Mouse (Mus musculus) CH12.LX (cell line): Measurements from ENCODE around the gene Mitf. TPM values are rescaled to one million over a fixed set of nuclear protein-coding genes. Genes with fewer than 3 reads are reported as not detected.

Experiments used
- DNase-seq: peaks from one replicate; pipeline ENCODE4 v3.0.0-alpha.2; 2013; ENCODE audit errors: extremely low read depth
- H3K27ac ChIP-seq: 2 replicates; pipeline ENCODE4 v1.5.1; 2012; ENCODE audit warnings: low read depth, mild to moderate bottlenecking, control low read depth, moderate library complexity; ENCODE audit not compliant: insufficient read depth
- H3K27me3 ChIP-seq: replicated peaks from 2 replicates; pipeline ENCODE3; 2012; ENCODE audit warnings: inconsistent platforms
- H3K36me3 ChIP-seq, 2 experiments: replicated peaks in 1 of 2; 2 replicates each; pipeline versions ENCODE3 to v1.6.1; 2012; ENCODE audit warnings: inconsistent platforms in 1 of 2, low read length in 1 of 2, mild to moderate bottlenecking in 1 of 2, mixed read lengths in 1 of 2, moderate library complexity in 1 of 2; ENCODE audit not compliant: control insufficient read depth in 1 of 2, insufficient read depth in 1 of 2
- H3K4me1 ChIP-seq, 2 experiments: 2 replicates each; pipeline ENCODE4 v1.6.1; 2012; ENCODE audit warnings: inconsistent platforms in 1 of 2, moderate library complexity in 1 of 2; ENCODE audit not compliant: insufficient read depth in 2 of 2, control insufficient read depth in 1 of 2
- H3K4me2 ChIP-seq: 2 replicates; pipeline ENCODE4 v1.6.1; 2012; ENCODE audit warnings: low read depth, mild to moderate bottlenecking, control low read depth; ENCODE audit not compliant: poor library complexity, insufficient read depth, severe bottlenecking
- H3K4me3 ChIP-seq, 3 experiments: fragments of 150-350 bp in 1 of 3; sonication (generic) in 1 of 3; replicated peaks in 1 of 3; 2 replicates each; pipeline versions ENCODE3 to v1.5.1; 2011 to 2012; ENCODE audit warnings: low read depth in 2 of 3, low read length in 2 of 3, mild to moderate bottlenecking in 2 of 3, moderate library complexity in 2 of 3, control low read depth in 1 of 3, improper control_type of control experiment in 1 of 3, inconsistent platforms in 1 of 3, mixed read lengths in 1 of 3; ENCODE audit not compliant: poor library complexity in 1 of 3
- H3K79me2 ChIP-seq: replicated peaks from 2 replicates; pipeline ENCODE4 v1.6.1; 2012; ENCODE audit warnings: mild to moderate bottlenecking, moderate library complexity; ENCODE audit not compliant: control insufficient read depth, poor library complexity, insufficient read depth, severe bottlenecking; ENCODE audit errors: extremely low read depth
- H3K9ac ChIP-seq: 2 replicates; pipeline ENCODE4 v1.6.1; 2012; ENCODE audit warnings: low read depth, mild to moderate bottlenecking, control low read depth, moderate library complexity; ENCODE audit not compliant: insufficient read depth
- H3K9me3 ChIP-seq: replicated peaks from 2 replicates; pipeline ENCODE3; 2012; ENCODE audit warnings: low read length, inconsistent platforms, mixed read lengths
- BHLHE40 ChIP-seq: IDR thresholded peaks from 2 replicates; pipeline ENCODE4 v1.6.1; 2011; ENCODE audit warnings: mild to moderate bottlenecking, low read depth, low read length, improper control_type of control experiment
- CHD2 ChIP-seq: IDR thresholded peaks from 2 replicates; pipeline ENCODE4 v1.6.1; 2011; ENCODE audit warnings: low read length, improper control_type of control experiment
- E2F4 ChIP-seq: IDR thresholded peaks from 2 replicates; pipeline ENCODE4 v1.6.1; 2011; ENCODE audit warnings: low read depth, low read length, improper control_type of control experiment; ENCODE audit not compliant: insufficient replicate concordance
- ELF1 ChIP-seq: IDR thresholded peaks from 2 replicates; pipeline ENCODE4 v1.6.1; 2014; ENCODE audit warnings: low read depth, mild to moderate bottlenecking, inconsistent platforms, low read length, improper control_type of control experiment
- EP300 ChIP-seq: IDR thresholded peaks from 2 replicates; pipeline ENCODE4 v1.6.1; 2011; ENCODE audit warnings: low read length, improper control_type of control experiment
- HCFC1 ChIP-seq: IDR thresholded peaks from 2 replicates; pipeline ENCODE4 v1.6.1; 2012; ENCODE audit warnings: low read depth, mild to moderate bottlenecking, inconsistent platforms, low read length, improper control_type of control experiment
- JUN ChIP-seq: IDR thresholded peaks from 2 replicates; pipeline ENCODE4 v1.6.1; 2011; ENCODE audit warnings: low read depth, mild to moderate bottlenecking, low read length, improper control_type of control experiment, moderate library complexity; ENCODE audit not compliant: insufficient read depth
- JUND ChIP-seq: conservative IDR thresholded peaks from 2 replicates; pipeline ENCODE4 v1.6.1; 2011; ENCODE audit warnings: low read depth, low read length, improper control_type of control experiment
- MAFK ChIP-seq: IDR thresholded peaks from 2 replicates; pipeline ENCODE4 v1.6.1; 2011; ENCODE audit warnings: low read length, improper control_type of control experiment; ENCODE audit not compliant: insufficient replicate concordance
- MAZ ChIP-seq: IDR thresholded peaks from 2 replicates; pipeline ENCODE4 v1.6.1; 2012; ENCODE audit warnings: low read depth, mild to moderate bottlenecking, inconsistent platforms, low read length, improper control_type of control experiment, moderate library complexity
- MYC ChIP-seq: IDR thresholded peaks from 2 replicates; pipeline ENCODE4 v1.6.1; 2011; ENCODE audit warnings: low read depth, mild to moderate bottlenecking, improper control_type of control experiment, low read length
- NELFE ChIP-seq: IDR thresholded peaks from 2 replicates; pipeline ENCODE4 v1.6.1; 2011; ENCODE audit warnings: low read depth, low read length, improper control_type of control experiment
- POLR2AphosphoS2 ChIP-seq: IDR thresholded peaks from 2 replicates; pipeline ENCODE4 v1.6.1; 2011; ENCODE audit warnings: low read depth, low read length, improper control_type of control experiment
- SMC3 ChIP-seq: IDR thresholded peaks from 2 replicates; pipeline ENCODE4 v1.6.1; 2011; ENCODE audit warnings: low read depth, low read length, improper control_type of control experiment
- TBP ChIP-seq: conservative IDR thresholded peaks from 2 replicates; pipeline ENCODE4 v1.6.1; 2011; ENCODE audit warnings: low read depth, low read length, improper control_type of control experiment
- TCF12 ChIP-seq: IDR thresholded peaks from 2 replicates; pipeline ENCODE4 v1.6.1; 2014; ENCODE audit warnings: low read depth, mild to moderate bottlenecking, inconsistent platforms, low read length, improper control_type of control experiment
- ZKSCAN1 ChIP-seq: IDR thresholded peaks from 2 replicates; pipeline ENCODE4 v1.6.1; 2012; ENCODE audit warnings: low read depth, inconsistent platforms, low read length, improper control_type of control experiment, borderline replicate concordance
- ZMIZ1 ChIP-seq: IDR thresholded peaks from 2 replicates; pipeline ENCODE4 v1.6.1; 2012; ENCODE audit warnings: low read depth, mild to moderate bottlenecking, inconsistent platforms, low read length, improper control_type of control experiment
- dilution Hi-C: fragments of 300-500 bp; cut with MboI; formaldehyde crosslinking; loops from 2 replicates; pipeline ENCODE4 v1.14.3; 2020; ENCODE audit warnings: low sequenced_read_pairs; ENCODE audit not compliant: extremely low pct_unique_long_range_greater_than_20kb, extremely low pct_ligation_motif_present
- in situ Hi-C: fragments of 300-500 bp; cut with MboI; formaldehyde crosslinking; loops from 3 replicates; pipeline ENCODE4 v1.14.3; 2019; ENCODE audit warnings: low sequenced_read_pairs, low pct_ligation_motif_present, low pct_unique_long_range_greater_than_20kb, mixed read lengths
- polyA plus RNA-seq: library from polyadenylated mRNA; unstranded; fragments of >175 nt; gene quantifications from 2 replicates; pipeline ENCODE4 v1.2.1, GENCODE M21; 2012; ENCODE audit warnings: low read depth; ENCODE audit not compliant: insufficient read length
- total RNA-seq, 2 experiments: library from RNA; depleted of rRNA; stranded (reverse); fragments of 300-350 nt in 1 of 2; fragments of >200 nt in 1 of 2; gene quantifications; 2 replicates each; pipeline ENCODE4 v1.2.3; 2012 to 2014

Mitf gene
- total and polyA plus RNA-seq, 3 experiments: 3.4 to 4.7 (median 3.6) TPM

GRCm38 (mm10) chr6:97898085-97898484 is 91.2 kb downstream of the Mitf start:
- H3K4me2 ChIP-seq: no peak overlapping the region
- H3K4me1 ChIP-seq: no peaks in the 10 kb centered on the region
- DNase-seq: no peak
- H3K4me3 ChIP-seq: no peak overlapping the region
- TF ChIP-seq JUN (no peak), MYC (no peak), BHLHE40 (no peak), EP300 (no peak), ZMIZ1 (no peak), MAZ (no peak), NELFE (no peak), ZKSCAN1 (no peak), TBP (no peak), POLR2AphosphoS2 (no peak), TCF12 (no peak), E2F4 (no peak), ELF1 (no peak), MAFK (no peak), HCFC1 (no peak), JUND (no peak), CHD2 (no peak)
- no peaks in the 10 kb centered on the region for H3K79me2 ChIP-seq
- H3K27ac ChIP-seq: no peak overlapping the region
- H3K9me3 ChIP-seq: no peaks in the 10 kb centered on the region
- H3K27me3 ChIP-seq: no peaks in the 10 kb centered on the region
- dilution Hi-C loops: no loop called here
- in situ Hi-C loops: no loop called here
- H3K36me3 ChIP-seq: no peaks in the 10 kb centered on the region
- no peak overlapping the region for H3K9ac ChIP-seq

GRCm38 (mm10) chr6:97901561-97901960 is 94.7 kb downstream of the Mitf start:
- no peak overlapping the region for H3K4me2 ChIP-seq
- H3K36me3 ChIP-seq: no peaks in the 10 kb centered on the region
- dilution Hi-C loops (no loop called here), in situ Hi-C loops (no loop called here)
- H3K4me3 ChIP-seq: no peak overlapping the region
- no peak for DNase-seq
- H3K9me3 ChIP-seq: no peaks in the 10 kb centered on the region
- TF ChIP-seq EP300 (no peak), SMC3 (no peak)
- no peak overlapping the region for H3K9ac ChIP-seq
- no peaks in the 10 kb centered on the region for H3K27me3 ChIP-seq
- H3K4me1 ChIP-seq: peaks cover 0 to 3% of the 10 kb centered on the region in 2 experiments; a peak in 1 of 4 replicates
- H3K79me2 ChIP-seq: no peaks in the 10 kb centered on the region
- H3K27ac ChIP-seq: no peak overlapping the region
